9 mouse cellular contexts compared by ENCODE assay signal in genomic region chr6:10970587-10971138, GRCm38 (mm10).
A peak's percentile ranks its signal among the peaks of the same experiment; 100 is the strongest.
DNase-seq lines count a peak whose midpoint lies in the region; ATAC-seq lines count a peak whose summit lies in the region.
"Had no signal": no experiment of that assay in that cellular context is flagged by ENCODE, and none has a peak within 500 bp of the region (broad histone marks: within the 10 kb centered on the region; RNA-seq: fewer than 3 reads in every experiment).

No protein-coding gene starts in this region.

- H3K9ac ChIP-seq in neural tube, embryonic 14.5 days (replicated peaks; ENCODE audit: low read depth, low read length), result no peak overlapping the region
- H3K9ac ChIP-seq: lung, embryonic 15.5 days had no signal

- WGBS in neural tube, embryonic 14.5 days, result 4% methylated on average over 11 of the region's 11 CpGs
- 42% methylated on average over 11 of the region's 11 CpGs for WGBS in heart, embryonic 10.5 days

- H3K9me3 ChIP-seq in neural tube, embryonic 14.5 days (ENCODE audit: control insufficient read depth, low read length), result no peaks in the 10 kb centered on the region
- H3K9me3 ChIP-seq in heart, embryonic 10.5 days, result no peaks in the 10 kb centered on the region
- H3K9me3 ChIP-seq: lung, embryonic 15.5 days had no signal

- ATAC-seq in neural tube, embryonic 14.5 days (ENCODE audit: low read depth), result peak; percentile 79
- no peak for ATAC-seq in megakaryocyte, adult 5-6 weeks (ENCODE audit: poor library complexity, severe bottlenecking)

- no peaks in the 10 kb centered on the region for H3K27me3 ChIP-seq in neural tube, embryonic 14.5 days (ENCODE audit: control insufficient read depth, insufficient read depth, low read length)
- H3K27me3 ChIP-seq in heart, embryonic 10.5 days (ENCODE audit: insufficient read depth, poor library complexity, severe bottlenecking), result no peaks in the 10 kb centered on the region
- H3K27me3 ChIP-seq: lung, embryonic 15.5 days had no signal

- H3K27ac ChIP-seq in neural tube, embryonic 14.5 days (ENCODE audit: low read depth, low read length), result peak overlapping the region; percentile 72
- H3K27ac ChIP-seq in heart, embryonic 10.5 days, result no peak overlapping the region
- H3K27ac ChIP-seq: lung, embryonic 15.5 days had no signal

- H3K36me3 ChIP-seq in neural tube, embryonic 14.5 days (ENCODE audit: control insufficient read depth, insufficient read depth, low read length), result no peaks in the 10 kb centered on the region
- H3K36me3 ChIP-seq in heart, embryonic 10.5 days, result no peaks in the 10 kb centered on the region
- H3K36me3 ChIP-seq: lung, embryonic 15.5 days had no signal

- peak overlapping the region; percentile 14; the same call in 1 of the 2 replicates for H3K4me2 ChIP-seq in neural tube, embryonic 14.5 days (ENCODE audit: low read depth, low read length)
- H3K4me2 ChIP-seq: lung, embryonic 15.5 days had no signal

- peaks cover 15% of the 10 kb centered on the region for H3K4me1 ChIP-seq in neural tube, embryonic 14.5 days (ENCODE audit: control insufficient read depth, insufficient read depth, low read length)
- no peaks in the 10 kb centered on the region for H3K4me1 ChIP-seq in heart, embryonic 10.5 days
- H3K4me1 ChIP-seq: lung, embryonic 15.5 days had no signal

- peak; percentile 85 for DNase-seq in brain, adult 2 months (ENCODE audit: low read depth, low spot score)
- DNase-seq in cerebellum, postnatal 25 days, result peak; percentile 20 to 22
- peak; percentile 22 to 40 for DNase-seq in frontal cortex, postnatal 36 days (ENCODE audit: low spot score in 2 of 2)
- peak; percentile 8 for DNase-seq in left cerebral cortex, adult 11 months (ENCODE audit: low spot score)
- no peak for DNase-seq in thymus, postnatal 14 days
- DNase-seq in heart, embryonic 10.5 days (ENCODE audit: low spot score), result no peak

- H3K4me3 ChIP-seq in neural tube, embryonic 14.5 days (ENCODE audit: low read depth, low read length), result no peak overlapping the region
- H3K4me3 ChIP-seq in heart, embryonic 10.5 days, result no peak overlapping the region
- H3K4me3 ChIP-seq: lung, embryonic 15.5 days had no signal

Comparison
In these comparisons a context has a peak if more than half of its experiments do, and no peak if none do; other contexts are left out.
1. DNase-seq: peak in brain, adult 2 months (single experiment), cerebellum, postnatal 25 days (2 of 2), frontal cortex, postnatal 36 days (2 of 2) and left cerebral cortex, adult 11 months (single experiment); none in thymus, postnatal 14 days (single experiment) and heart, embryonic 10.5 days (single experiment).